Mouse (Mus musculus) forebrain, embryonic 11.5 days (tissue): ENCODE results near the gene Bbof1. TPM values are rescaled to one million over a fixed set of nuclear protein-coding genes. Genes with fewer than 3 reads are reported as not detected.

ENCODE experiments used
- ATAC-seq: fragments of 200-750 bp; cut with Nextera tagmentation; replicated peaks from 2 replicates; pipeline ENCODE4 v1.8.0; 2017; ENCODE audit warnings: moderate TSS enrichment; ENCODE audit not compliant: low FRiP score
- DNase-seq: peaks from one replicate; pipeline ENCODE4 v3.0.0-alpha.2; 2017; ENCODE audit warnings: low spot score
- H3K27ac ChIP-seq: fragments of 300-500 bp; sonication (generic); 2 replicates; pipeline ENCODE4 v1.5.1; 2014; ENCODE audit warnings: low read depth, low read length
- H3K27me3 ChIP-seq: fragments of 300-500 bp; sonication (generic); 2 replicates; pipeline ENCODE4 v1.6.1; 2014; ENCODE audit warnings: mild to moderate bottlenecking, low read length, mixed read lengths; ENCODE audit not compliant: control insufficient read depth, insufficient read depth
- H3K36me3 ChIP-seq: fragments of 300-500 bp; sonication (generic); 2 replicates; pipeline ENCODE4 v1.6.1; 2014; ENCODE audit warnings: mild to moderate bottlenecking, low read length, moderate library complexity, mixed read lengths; ENCODE audit not compliant: control insufficient read depth, insufficient read depth
- H3K4me1 ChIP-seq: fragments of 300-500 bp; sonication (generic); replicated peaks from 2 replicates; pipeline ENCODE4 v1.6.1; 2014; ENCODE audit warnings: low read length, mixed read lengths; ENCODE audit not compliant: control insufficient read depth, insufficient read depth
- H3K4me2 ChIP-seq: fragments of 300-500 bp; sonication (generic); 2 replicates; pipeline ENCODE4 v1.6.1; 2014; ENCODE audit warnings: low read depth, mild to moderate bottlenecking, low read length, moderate library complexity, mixed read lengths; ENCODE audit not compliant: severe bottlenecking
- H3K4me3 ChIP-seq: fragments of 300-500 bp; sonication (generic); 2 replicates; pipeline ENCODE4 v1.5.1; 2014; ENCODE audit warnings: low read depth, low read length
- H3K9ac ChIP-seq: fragments of 300-500 bp; sonication (generic); 2 replicates; pipeline ENCODE4 v1.6.1; 2014; ENCODE audit warnings: low read length
- H3K9me3 ChIP-seq: fragments of 300-500 bp; sonication (generic); 2 replicates; pipeline ENCODE4 v1.6.1; 2016; ENCODE audit warnings: low read length, mixed read lengths; ENCODE audit not compliant: control insufficient read depth
- WGBS: fragments of 180-500 bp; shearing (Covaris S2); extraction: QIAGEN DNeasy Blood & Tissue Kit; methylation state at CpG from one replicate; pipeline ENCODE4 v1.1.7; 2014; 5-methylcytosine and 5-hydroxymethylcytosine counted together
- polyA plus RNA-seq: library from polyadenylated mRNA; unstranded; fragments of >200 nt; fragmentation: Nextera tagmentation; extraction: Ambion mirVana; gene quantifications from 2 replicates; pipeline ENCODE4 v1.2.1, GENCODE M21; 2014

Bbof1 gene
- polyA plus RNA-seq, 1 experiment from 2014 or later, result 2.1 TPM

- Histone ChIP-seq H3K4me2 (no peak overlapping the region), H3K4me3 (no peak overlapping the region), H3K27ac (no peak overlapping the region), H3K27me3 (no peaks in the 10 kb centered on the region), H3K4me1 (no peaks in the 10 kb centered on the region), H3K9me3 (no peaks in the 10 kb centered on the region), H3K36me3 (no peaks in the 10 kb centered on the region), H3K9ac (no peak overlapping the region)
- DNase-seq (no peak), ATAC-seq (no peak)
- 82% methylated on average over 4 of the region's 4 CpGs for WGBS
Observed at GRCm38 (mm10) chr12:84382369-84382768, 26.5 kb upstream of the Bbof1 start.

GRCm38 (mm10) chr12:84384644-84385081 is 24.2 kb upstream of the Bbof1 start:
- peak; percentile 38 for DNase-seq
- 93% methylated on average over 5 of the region's 5 CpGs for WGBS

GRCm38 (mm10) chr12:84385408-84385807 is 23.5 kb upstream of the Bbof1 start:
- 95% methylated on average over 4 of the region's 4 CpGs for WGBS
- no peaks in the 10 kb centered on the region for H3K27me3 ChIP-seq
- H3K27ac ChIP-seq, result no peak overlapping the region
- H3K4me2 ChIP-seq, result no peak overlapping the region
- no peaks in the 10 kb centered on the region for H3K9me3 ChIP-seq
- no peak overlapping the region for H3K4me3 ChIP-seq
- no peak overlapping the region for H3K9ac ChIP-seq
- DNase-seq (no peak), ATAC-seq (no peak)
- H3K4me1 ChIP-seq, result no peaks in the 10 kb centered on the region
- no peaks in the 10 kb centered on the region for H3K36me3 ChIP-seq

More at GRCm38 (mm10) chr12:84384644-84385081, 24.2 kb upstream of the Bbof1 start:
- no peaks in the 10 kb centered on the region for H3K27me3 ChIP-seq
- no peaks in the 10 kb centered on the region for H3K36me3 ChIP-seq
- no peaks in the 10 kb centered on the region for H3K4me1 ChIP-seq
- no peak overlapping the region for H3K4me2 ChIP-seq
- H3K9ac ChIP-seq, result no peak overlapping the region
- H3K27ac ChIP-seq, result no peak overlapping the region
- no peak overlapping the region for H3K4me3 ChIP-seq
- no peak for ATAC-seq
- H3K9me3 ChIP-seq, result no peaks in the 10 kb centered on the region

- no peak overlapping the region for H3K4me2 ChIP-seq
- ATAC-seq (no peak), DNase-seq (peak; percentile 21)
- H3K9ac ChIP-seq, result no peak overlapping the region
- H3K36me3 ChIP-seq, result no peaks in the 10 kb centered on the region
- no peaks in the 10 kb centered on the region for H3K27me3 ChIP-seq
- no peaks in the 10 kb centered on the region for H3K4me1 ChIP-seq
- no peaks in the 10 kb centered on the region for H3K9me3 ChIP-seq
- H3K27ac ChIP-seq, result no peak overlapping the region
- no peak overlapping the region for H3K4me3 ChIP-seq
- 87% methylated on average over 8 of the region's 8 CpGs for WGBS
Observed at GRCm38 (mm10) chr12:84388097-84388496, 20.8 kb upstream of the Bbof1 start.

GRCm38 (mm10) chr12:84388774-84389400 is 20.0 kb upstream of the Bbof1 start:
- Histone ChIP-seq H3K27me3 (no peaks in the 10 kb centered on the region), H3K36me3 (no peaks in the 10 kb centered on the region), H3K4me3 (no peak overlapping the region), H3K4me1 (no peaks in the 10 kb centered on the region), H3K27ac (no peak overlapping the region), H3K9ac (no peak overlapping the region), H3K9me3 (no peaks in the 10 kb centered on the region), H3K4me2 (no peak overlapping the region)
- DNase-seq (no peak), ATAC-seq (no peak)
- 77% methylated on average over 14 of the region's 14 CpGs for WGBS

GRCm38 (mm10) chr12:84390336-84390735 is 18.5 kb upstream of the Bbof1 start:
- Histone ChIP-seq H3K27me3 (no peaks in the 10 kb centered on the region), H3K9me3 (no peaks in the 10 kb centered on the region), H3K9ac (no peak overlapping the region), H3K4me1 (no peaks in the 10 kb centered on the region), H3K27ac (no peak overlapping the region), H3K36me3 (no peaks in the 10 kb centered on the region), H3K4me3 (no peak overlapping the region), H3K4me2 (no peak overlapping the region)
- DNase-seq (no peak), ATAC-seq (no peak)
- WGBS, result 87% methylated on average over 6 of the region's 6 CpGs

GRCm38 (mm10) chr12:84392681-84393080 is 16.2 kb upstream of the Bbof1 start:
- ATAC-seq (no peak), DNase-seq (no peak)
- Histone ChIP-seq H3K27me3 (no peaks in the 10 kb centered on the region), H3K4me1 (no peaks in the 10 kb centered on the region), H3K27ac (no peak overlapping the region), H3K4me2 (no peak overlapping the region), H3K36me3 (no peaks in the 10 kb centered on the region), H3K9ac (no peak overlapping the region), H3K4me3 (no peak overlapping the region), H3K9me3 (no peaks in the 10 kb centered on the region)
- WGBS, result 96% methylated on average over 4 of the region's 4 CpGs

- H3K4me3 ChIP-seq, result no peak overlapping the region
- no peak overlapping the region for H3K27ac ChIP-seq
- H3K9ac ChIP-seq, result no peak overlapping the region
- no peak for ATAC-seq
- no peaks in the 10 kb centered on the region for H3K9me3 ChIP-seq
- no peaks in the 10 kb centered on the region for H3K27me3 ChIP-seq
- DNase-seq, result no peak
- 91% methylated on average over 5 of the region's 5 CpGs for WGBS
- H3K4me2 ChIP-seq, result no peak overlapping the region
- H3K36me3 ChIP-seq, result no peaks in the 10 kb centered on the region
- H3K4me1 ChIP-seq, result no peaks in the 10 kb centered on the region
Observed at GRCm38 (mm10) chr12:84393847-84394246, 15.0 kb upstream of the Bbof1 start.

- Histone ChIP-seq H3K27ac (no peak overlapping the region), H3K36me3 (no peaks in the 10 kb centered on the region), H3K27me3 (no peaks in the 10 kb centered on the region), H3K9ac (no peak overlapping the region), H3K4me2 (no peak overlapping the region), H3K4me3 (no peak overlapping the region), H3K9me3 (no peaks in the 10 kb centered on the region), H3K4me1 (no peaks in the 10 kb centered on the region)
- ATAC-seq, result no peak
- WGBS, result 92% methylated on average over 14 of the region's 14 CpGs
- no peak for DNase-seq
Observed at GRCm38 (mm10) chr12:84396947-84397679, 11.8 kb upstream of the Bbof1 start.
